Mouse (Mus musculus): ENCODE measurements around the gene Ptprk. TPM values are rescaled to one million over a fixed set of nuclear protein-coding genes. Genes with fewer than 3 reads are reported as not detected.
A peak's percentile ranks its signal among the peaks of the same experiment; 100 is the strongest.

Gene Ptprk
- total and polyA plus RNA-seq, 3 experiments = 8.6 to 21.0 (median 20.0) TPM

GRCm38 (mm10) chr10:28073991-28074652, 498 bp upstream of the Ptprk start:
- intact Hi-C loops (cut with DNase I) = no loop called here
- under 1% methylated on average over 26 of the region's 26 CpGs for WGBS
- peak in 1 of 2 experiments; percentile 36 for DNase-seq

GRCm38 (mm10) chr10:28075491-28076035, 943 bp downstream of the Ptprk start:
- Histone ChIP-seq H3K36me3 (ENCODE audit: control insufficient read depth, insufficient read depth, low read length) (no peaks in the 10 kb centered on the region; the same call in 1 of the 2 replicates), H3K27me3 (ENCODE audit: control insufficient read depth, insufficient read depth, low read length) (no peaks in the 10 kb centered on the region), H3K4me1 (ENCODE audit: control insufficient read depth, insufficient read depth, low read length) (no peaks in the 10 kb centered on the region; the same call in 1 of the 2 replicates), H3K9ac (ENCODE audit: low read depth, low read length) (peak overlapping the region; percentile 86), H3K27ac (peak overlapping the region; percentile 96), H3K79me2 (replicated peaks; ENCODE audit: control insufficient read depth, insufficient read depth, low read length) (no peaks in the 10 kb centered on the region), H3K4me3 (peak overlapping the region; percentile 75)
- intact Hi-C loops (cut with DNase I) = loop anchor here (2.0 kb wide), 1 partner anchor 37 kb away; no protein-coding TSS in a partner anchor
- peak; percentile 45 to 58 for DNase-seq
- TF ChIP-seq POLR2A (IDR thresholded peaks at IDR 0.05; ENCODE audit: insufficient read depth, low read depth, low read length) (no peak), EP300 (IDR thresholded peaks at IDR 0.05; ENCODE audit: insufficient read depth, low read depth, low read length) (no peak)
- WGBS = under 1% methylated on average over 22 of the region's 22 CpGs

More at GRCm38 (mm10) chr10:28073991-28074652, 498 bp upstream of the Ptprk start:
- no peaks in the 10 kb centered on the region for H3K27me3 ChIP-seq (ENCODE audit: control insufficient read depth, insufficient read depth, low read length)
- no peaks in the 10 kb centered on the region; the same call in 1 of the 2 replicates for H3K36me3 ChIP-seq (ENCODE audit: control insufficient read depth, insufficient read depth, low read length)
- H3K9ac ChIP-seq (ENCODE audit: low read depth, low read length) = peak overlapping the region; percentile 90
- TF ChIP-seq CTCF (IDR thresholded peaks at IDR 0.05) (peak; percentile 39), EP300 (IDR thresholded peaks at IDR 0.05; ENCODE audit: insufficient read depth, low read depth, low read length) (no peak), POLR2A (IDR thresholded peaks at IDR 0.05; ENCODE audit: insufficient read depth, low read depth, low read length) (no peak)
- H3K4me1 ChIP-seq (ENCODE audit: control insufficient read depth, insufficient read depth, low read length) = no peaks in the 10 kb centered on the region
- no peaks in the 10 kb centered on the region for H3K79me2 ChIP-seq (replicated peaks; ENCODE audit: control insufficient read depth, insufficient read depth, low read length)
- H3K27ac ChIP-seq = peak overlapping the region; percentile 96
- H3K4me3 ChIP-seq = peak overlapping the region; percentile 75

GRCm38 (mm10) chr10:28076036-28076855, 1.6 kb downstream of the Ptprk start:
- peak; percentile 54 to 63 for DNase-seq
- Histone ChIP-seq H3K9ac (ENCODE audit: low read depth, low read length) (peak overlapping the region; percentile 86), H3K36me3 (ENCODE audit: control insufficient read depth, insufficient read depth, low read length) (no peaks in the 10 kb centered on the region; the same call in 1 of the 2 replicates), H3K79me2 (replicated peaks; ENCODE audit: control insufficient read depth, insufficient read depth, low read length) (no peaks in the 10 kb centered on the region), H3K4me3 (peak overlapping the region; percentile 75), H3K27ac (peak overlapping the region; percentile 96), H3K27me3 (ENCODE audit: control insufficient read depth, insufficient read depth, low read length) (no peaks in the 10 kb centered on the region), H3K4me1 (ENCODE audit: control insufficient read depth, insufficient read depth, low read length) (no peaks in the 10 kb centered on the region; the same call in 1 of the 2 replicates)
- 5% methylated on average over 30 of the region's 30 CpGs for WGBS
- intact Hi-C loops (cut with DNase I) = loop anchor here (2.0 kb wide), 1 partner anchor 37 kb away; no protein-coding TSS in a partner anchor
- TF ChIP-seq POLR2A (IDR thresholded peaks at IDR 0.05; ENCODE audit: insufficient read depth, low read depth, low read length) (no peak), EP300 (IDR thresholded peaks at IDR 0.05; ENCODE audit: insufficient read depth, low read depth, low read length) (no peak), CTCF (IDR thresholded peaks at IDR 0.05) (peak; percentile 28; the same call in 1 of the 2 replicates)

GRCm38 (mm10) chr10:28078270-28078669, 3.6 kb downstream of the Ptprk start:
- Histone ChIP-seq H3K79me2 (replicated peaks; ENCODE audit: control insufficient read depth, insufficient read depth, low read length) (no peaks in the 10 kb centered on the region), H3K9ac (ENCODE audit: low read depth, low read length) (no peak overlapping the region), H3K4me1 (ENCODE audit: control insufficient read depth, insufficient read depth, low read length) (no peaks in the 10 kb centered on the region; the same call in 1 of the 2 replicates), H3K36me3 (ENCODE audit: control insufficient read depth, insufficient read depth, low read length) (no peaks in the 10 kb centered on the region; the same call in 1 of the 2 replicates), H3K27ac (no peak overlapping the region), H3K27me3 (ENCODE audit: control insufficient read depth, insufficient read depth, low read length) (no peaks in the 10 kb centered on the region), H3K4me3 (no peak overlapping the region)
- WGBS = 88% methylated on average over 1 of the region's 1 CpGs
- no peak for TF ChIP-seq EP300 (IDR thresholded peaks at IDR 0.05; ENCODE audit: insufficient read depth, low read depth, low read length)
- TF ChIP-seq POLR2A (IDR thresholded peaks at IDR 0.05; ENCODE audit: insufficient read depth, low read depth, low read length) = no peak
- peak; percentile 55 for TF ChIP-seq CTCF (IDR thresholded peaks at IDR 0.05)
- intact Hi-C loops (cut with DNase I) = no loop called here
- DNase-seq = no peak

- WGBS = 84% methylated on average over 2 of the region's 2 CpGs
- intact Hi-C loops (cut with DNase I) = no loop called here
- DNase-seq = no peak
- TF ChIP-seq POLR2A (IDR thresholded peaks at IDR 0.05; ENCODE audit: insufficient read depth, low read depth, low read length) (no peak), CTCF (IDR thresholded peaks at IDR 0.05) (no peak)
- Histone ChIP-seq H3K27me3 (ENCODE audit: control insufficient read depth, insufficient read depth, low read length) (no peaks in the 10 kb centered on the region), H3K79me2 (replicated peaks; ENCODE audit: control insufficient read depth, insufficient read depth, low read length) (no peaks in the 10 kb centered on the region), H3K36me3 (ENCODE audit: control insufficient read depth, insufficient read depth, low read length) (no peaks in the 10 kb centered on the region; the same call in 1 of the 2 replicates), H3K4me1 (ENCODE audit: control insufficient read depth, insufficient read depth, low read length) (no peaks in the 10 kb centered on the region; the same call in 1 of the 2 replicates), H3K9ac (ENCODE audit: low read depth, low read length) (no peak overlapping the region), H3K4me3 (no peak overlapping the region), H3K27ac (no peak overlapping the region)
Measured at GRCm38 (mm10) chr10:28081221-28081620, 6.6 kb downstream of the Ptprk start.
